Mouse (Mus musculus): ENCODE data around the gene Rpgrip1.

- TF ChIP-seq POLR2A (IDR thresholded peaks at IDR 0.05; ENCODE audit: extremely low read depth, insufficient read depth, low read length) (no peak), CTCF (IDR thresholded peaks at IDR 0.05; ENCODE audit: extremely low read depth, insufficient read depth, low read length) (no peak)
Measured at GRCm38 (mm10) chr14:52189519-52189918, 79.0 kb downstream of the Rpgrip1 start.
